Mouse (Mus musculus) heart, postnatal 0 days (tissue): ENCODE data around the gene Heatr5b. TPM values are rescaled to one million over a fixed set of nuclear protein-coding genes. Genes with fewer than 3 reads are reported as not detected.

Experiments used
- ATAC-seq: fragments of 200-750 bp; cut with Nextera tagmentation; 2 replicates; pipeline ENCODE4 v1.8.0; 2017; ENCODE audit warnings: low read depth, moderate number of reproducible peaks, moderate library complexity; ENCODE audit not compliant: insufficient read depth
- DNase-seq: peaks from one replicate; pipeline ENCODE4 v3.0.0-alpha.2; 2016; ENCODE audit warnings: low spot score
- H3K27ac ChIP-seq: fragments of 300-500 bp; sonication (generic); 2 replicates; pipeline ENCODE4 v1.5.1; 2014; ENCODE audit warnings: low read depth, mild to moderate bottlenecking
- H3K27me3 ChIP-seq: fragments of 300-500 bp; sonication (generic); 2 replicates; pipeline ENCODE4 v1.6.1; 2014; ENCODE audit warnings: low read length, mixed read lengths; ENCODE audit not compliant: control insufficient read depth, insufficient read depth
- H3K36me3 ChIP-seq: fragments of 300-500 bp; sonication (generic); replicated peaks from 2 replicates; pipeline ENCODE4 v1.6.1; 2014; ENCODE audit warnings: low read length, mixed read lengths; ENCODE audit not compliant: control insufficient read depth, insufficient read depth
- H3K4me1 ChIP-seq: fragments of 300-500 bp; sonication (generic); 2 replicates; pipeline ENCODE4 v1.6.1; 2014; ENCODE audit warnings: antibody characterized with exemption; ENCODE audit not compliant: control insufficient read depth, insufficient read depth
- H3K4me2 ChIP-seq: fragments of 300-500 bp; sonication (generic); 2 replicates; pipeline ENCODE4 v1.6.1; 2014; ENCODE audit warnings: low read depth, mild to moderate bottlenecking, low read length, moderate library complexity
- H3K4me3 ChIP-seq: fragments of 300-500 bp; sonication (generic); 2 replicates; pipeline ENCODE4 v1.5.1; 2014; ENCODE audit warnings: low read depth, low read length
- H3K9ac ChIP-seq: fragments of 300-500 bp; sonication (generic); replicated peaks from 2 replicates; pipeline ENCODE4 v1.6.1; 2014; ENCODE audit warnings: low read depth, low read length, mixed read lengths
- H3K9me3 ChIP-seq: fragments of 300-500 bp; sonication (generic); replicated peaks from 2 replicates; pipeline ENCODE4 v1.6.1; 2016; ENCODE audit warnings: low read length; ENCODE audit not compliant: control insufficient read depth
- CTCF ChIP-seq: IDR thresholded peaks from 2 replicates; pipeline ENCODE4 v1.5.1; 2016; ENCODE audit warnings: antibody characterized with exemption, control low read depth, low read depth
- EP300 ChIP-seq: IDR thresholded peaks from 2 replicates; pipeline ENCODE4 v1.6.1; 2016; ENCODE audit warnings: antibody characterized with exemption, low read depth
- WGBS: fragments of 180-500 bp; shearing (Covaris S2); extraction: QIAGEN DNeasy Blood & Tissue Kit; methylation state at CpG from one replicate; pipeline ENCODE4 v1.1.7; 2014; 5-methylcytosine and 5-hydroxymethylcytosine counted together
- polyA plus RNA-seq: library from polyadenylated mRNA; unstranded; fragments of >200 nt; fragmentation: Nextera tagmentation; extraction: Ambion mirVana; gene quantifications from 2 replicates; pipeline ENCODE4 v1.2.1, GENCODE M21; 2015
- total RNA-seq: library from RNA; depleted of rRNA; stranded (reverse); fragments of >200 nt; gene quantifications from 2 replicates; pipeline ENCODE4 v1.2.3, GENCODE M21; 2014; ENCODE audit warnings: low replicate concordance

Gene Heatr5b
- total and polyA plus RNA-seq, 2 experiments from 2014 or later, result 13.8 to 56.7 TPM

DNA sequence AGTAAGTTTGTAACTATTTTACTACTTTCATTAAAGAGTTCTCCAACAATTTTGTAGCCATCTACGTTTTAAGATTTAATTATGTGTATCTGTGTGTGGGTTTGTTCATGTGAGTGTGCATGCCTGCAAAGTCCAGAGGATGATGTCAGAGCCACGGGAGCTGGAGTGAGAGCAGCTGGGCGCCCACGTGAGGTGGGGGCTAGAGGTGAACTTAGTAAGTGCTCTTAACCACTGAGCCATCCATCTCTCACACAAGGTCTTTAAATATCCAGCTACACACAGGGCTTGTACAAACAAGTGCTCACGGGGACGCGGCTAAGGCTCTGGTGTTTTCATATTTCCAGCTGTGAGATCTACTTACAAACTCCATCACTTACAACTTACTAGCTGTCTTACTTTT is 69.1 kb downstream of the Heatr5b start:
- H3K27me3 ChIP-seq, result no peaks in the 10 kb centered on the region

GRCm38 (mm10) chr17:78763272-78763671 is 71.9 kb downstream of the Heatr5b start:
- Histone ChIP-seq H3K27me3 (no peaks in the 10 kb centered on the region), H3K9me3 (no peaks in the 10 kb centered on the region), H3K36me3 (peaks cover 39% of the 10 kb centered on the region), H3K4me3 (no peak overlapping the region), H3K4me2 (no peak overlapping the region), H3K4me1 (peaks cover 15% of the 10 kb centered on the region), H3K27ac (no peak overlapping the region), H3K9ac (no peak overlapping the region)
- ATAC-seq, result no peak
- no peak for DNase-seq
- 84% methylated on average over 5 of the region's 5 CpGs for whole genome bisulfite sequencing
- no peak for TF ChIP-seq CTCF
- TF ChIP-seq EP300, result no peak

More for the DNA sequence above, 69.1 kb downstream of the Heatr5b start:
- no peak overlapping the region for H3K4me2 ChIP-seq
- ATAC-seq (no peak), DNase-seq (no peak)
- WGBS, result 74% methylated on average over 7 of the region's 7 CpGs
- no peaks in the 10 kb centered on the region for H3K9me3 ChIP-seq
- H3K9ac ChIP-seq, result no peak overlapping the region
- H3K4me3 ChIP-seq, result no peak overlapping the region
- no peak overlapping the region for H3K27ac ChIP-seq
- TF ChIP-seq EP300 (no peak), CTCF (no peak)
- H3K36me3 ChIP-seq, result peaks cover 33% of the 10 kb centered on the region
- H3K4me1 ChIP-seq, result peaks cover 21% of the 10 kb centered on the region

DNA sequence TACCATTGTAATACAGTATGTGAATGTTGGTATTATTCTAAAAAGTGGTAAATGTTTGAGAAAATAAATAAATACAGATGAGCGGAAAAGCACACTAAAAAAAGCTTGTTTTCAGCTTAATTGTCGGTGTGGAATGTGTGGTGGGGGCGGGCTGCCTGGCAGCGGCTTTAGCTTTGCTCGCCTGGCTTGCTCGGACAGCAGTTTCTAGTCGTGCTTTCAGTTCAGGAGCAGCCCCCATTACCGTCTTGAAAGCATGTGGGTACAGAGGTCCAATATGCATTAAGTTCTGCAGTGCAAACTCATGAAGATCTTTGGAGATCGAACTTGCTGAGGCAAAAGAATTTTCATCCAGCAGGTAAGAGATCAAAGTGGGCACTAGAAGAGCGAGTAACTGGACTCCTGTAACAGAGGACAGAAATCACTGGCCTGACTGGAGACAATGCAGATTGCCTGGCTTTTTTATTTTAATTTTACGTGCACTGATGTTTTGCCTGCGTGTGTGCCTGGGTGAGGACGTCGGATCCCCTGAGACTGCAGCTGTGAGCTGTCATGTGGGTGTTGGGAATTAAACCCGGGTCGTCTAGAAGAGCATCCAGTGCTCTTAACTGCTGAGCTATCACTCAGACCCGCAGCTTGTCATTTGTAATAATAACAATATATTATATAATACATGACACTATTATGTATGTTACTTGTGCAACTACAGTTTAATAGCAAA is 82.1 kb downstream of the Heatr5b start:
- Histone ChIP-seq H3K27me3 (no peaks in the 10 kb centered on the region), H3K4me1 (no peaks in the 10 kb centered on the region), H3K9ac (no peak overlapping the region), H3K9me3 (no peaks in the 10 kb centered on the region), H3K4me2 (no peak overlapping the region), H3K27ac (no peak overlapping the region), H3K4me3 (no peak overlapping the region), H3K36me3 (peaks cover 57% of the 10 kb centered on the region)
- 73% methylated on average over 17 of the region's 17 CpGs for WGBS
- DNase-seq, result no peak
- ATAC-seq, result no peak
- no peak for TF ChIP-seq CTCF
- no peak for TF ChIP-seq EP300

DNA sequence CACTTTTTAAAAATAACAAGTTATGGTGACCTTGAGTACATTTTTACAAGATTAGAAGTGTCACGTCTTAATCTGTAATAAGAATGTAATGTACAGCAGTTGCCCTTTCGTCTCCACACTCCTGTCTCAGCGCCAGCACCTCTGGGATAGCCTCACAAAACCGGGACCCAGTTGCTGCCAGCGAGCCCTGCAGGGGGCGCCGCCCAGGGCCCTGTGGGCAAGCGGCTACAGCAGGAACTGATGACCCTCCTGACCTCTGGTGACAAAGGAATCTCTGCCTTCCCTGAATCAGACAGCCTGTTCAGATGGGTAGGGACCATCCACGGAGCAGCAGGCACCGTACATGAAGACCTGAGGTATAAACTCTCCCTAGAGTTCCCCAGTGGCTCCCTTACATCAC is 83.1 kb downstream of the Heatr5b start:
- Histone ChIP-seq H3K4me3 (no peak overlapping the region), H3K27me3 (no peaks in the 10 kb centered on the region), H3K9me3 (no peaks in the 10 kb centered on the region), H3K27ac (no peak overlapping the region), H3K36me3 (peaks cover 48% of the 10 kb centered on the region), H3K4me2 (no peak overlapping the region), H3K4me1 (no peaks in the 10 kb centered on the region), H3K9ac (no peak overlapping the region)
- DNase-seq (no peak), ATAC-seq (no peak)
- 0 out of 2 replicates have a peak, but pooled peaks have one; percentile 14 for TF ChIP-seq CTCF
- TF ChIP-seq EP300, result no peak
- WGBS, result 57% methylated on average over 10 of the region's 10 CpGs

- no peak overlapping the region for H3K4me3 ChIP-seq
- no peaks in the 10 kb centered on the region for H3K9me3 ChIP-seq
- TF ChIP-seq CTCF (no peak), EP300 (no peak)
- ATAC-seq (no peak), DNase-seq (no peak)
- H3K4me1 ChIP-seq, result 0 out of 2 replicates have a peak, but pooled peaks cover 4% of the 10 kb centered on the region
- no peak overlapping the region for H3K9ac ChIP-seq
- no peaks in the 10 kb centered on the region for H3K27me3 ChIP-seq
- WGBS, result 81% methylated on average over 9 of the region's 9 CpGs
- no peak overlapping the region for H3K4me2 ChIP-seq
- peaks cover 20% of the 10 kb centered on the region for H3K36me3 ChIP-seq
- no peak overlapping the region for H3K27ac ChIP-seq
Measured at GRCm38 (mm10) chr17:78748440-78748839, 86.7 kb downstream of the Heatr5b start.

GRCm38 (mm10) chr17:78738416-78738815 is 96.7 kb downstream of the Heatr5b start:
- DNase-seq (no peak), ATAC-seq (no peak)
- no peak overlapping the region for H3K27ac ChIP-seq
- WGBS, result 48% methylated on average over 1 of the region's 1 CpGs
- no peak for TF ChIP-seq CTCF
- no peaks in the 10 kb centered on the region for H3K36me3 ChIP-seq
- peaks cover 6% of the 10 kb centered on the region; the same call in 1 of the 2 replicates for H3K4me1 ChIP-seq
- no peak overlapping the region for H3K9ac ChIP-seq
- H3K27me3 ChIP-seq, result no peaks in the 10 kb centered on the region
- H3K4me2 ChIP-seq, result no peak overlapping the region
- H3K4me3 ChIP-seq, result no peak overlapping the region
- H3K9me3 ChIP-seq, result no peaks in the 10 kb centered on the region
